Mouse (Mus musculus) spleen, adult 2 months (tissue): ENCODE measurements around the gene Ces1f.

Source experiments
- CTCF ChIP-seq: fragments of 200-500 bp; IDR thresholded peaks from 2 replicates; pipeline ENCODE4 v1.5.1; 2011; ENCODE audit warnings: mild to moderate bottlenecking, inconsistent platforms; ENCODE audit not compliant: insufficient read depth, insufficient read length, insufficient replicate concordance; ENCODE audit errors: extremely low read depth
- POLR2A ChIP-seq: fragments of 200-500 bp; IDR thresholded peaks from 2 replicates; pipeline ENCODE4 v1.6.1; 2011; ENCODE audit warnings: low read depth, low read length, inconsistent platforms

DNA sequence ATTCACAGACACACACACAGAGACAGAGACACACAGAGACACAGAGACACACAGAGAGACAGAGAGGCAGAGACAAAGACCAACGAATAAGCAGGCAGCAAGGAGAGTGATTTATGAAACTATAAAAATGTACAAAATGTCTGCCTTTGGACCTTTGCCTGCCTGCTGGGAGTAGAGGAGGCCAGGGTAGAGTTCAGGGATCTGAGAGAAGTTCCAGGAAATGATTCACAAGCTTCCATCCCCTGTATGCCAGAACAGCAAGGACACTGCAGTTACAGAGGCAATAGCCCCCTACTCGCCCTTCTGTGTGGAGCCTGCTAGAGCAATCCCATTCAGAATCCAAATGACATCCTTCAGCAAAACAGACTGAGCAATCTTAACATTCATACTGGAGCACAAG is 18.1 kb downstream of the Ces1f start:
- TF ChIP-seq POLR2A (no peak), CTCF (no peak)
